Mouse (Mus musculus) adrenal gland, postnatal 0 days (tissue): ENCODE results near the gene Rpl3l. TPM values are rescaled to one million over a fixed set of nuclear protein-coding genes. Genes with fewer than 3 reads are reported as not detected.

Source experiments
- polyA plus RNA-seq: library from polyadenylated mRNA; unstranded; fragments of >200 nt; fragmentation: Nextera tagmentation; extraction: Ambion mirVana; gene quantifications from 2 replicates; pipeline ENCODE4 v1.2.1, GENCODE M21; 2015

Rpl3l gene
- 0.46 and 0.58 TPM in 2 replicates for polyA plus RNA-seq

DNA sequence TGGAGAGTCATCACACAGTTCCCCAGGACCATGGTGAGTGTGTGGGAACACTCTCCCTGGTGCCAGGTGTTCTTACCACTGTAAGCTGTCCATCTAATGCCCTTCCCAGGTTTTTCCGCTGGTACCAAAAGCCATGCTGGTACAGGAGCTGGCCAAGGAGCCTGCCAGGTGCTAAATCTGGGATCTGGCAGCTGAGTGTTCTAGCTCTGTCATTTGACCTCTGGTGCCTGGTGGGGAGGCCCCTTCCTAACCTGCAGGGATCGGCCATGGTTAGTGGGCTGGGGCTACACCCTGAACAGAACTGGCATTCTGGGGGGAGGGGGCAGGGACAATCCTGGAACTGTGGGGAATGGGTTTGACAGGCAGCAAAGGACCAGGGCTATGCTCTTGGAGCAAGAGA lies at the start of gene Rpl3l:
Gene Rpl3l (plus strand): TSS at position 203 of the 400 bp plus-strand sequence.

DNA sequence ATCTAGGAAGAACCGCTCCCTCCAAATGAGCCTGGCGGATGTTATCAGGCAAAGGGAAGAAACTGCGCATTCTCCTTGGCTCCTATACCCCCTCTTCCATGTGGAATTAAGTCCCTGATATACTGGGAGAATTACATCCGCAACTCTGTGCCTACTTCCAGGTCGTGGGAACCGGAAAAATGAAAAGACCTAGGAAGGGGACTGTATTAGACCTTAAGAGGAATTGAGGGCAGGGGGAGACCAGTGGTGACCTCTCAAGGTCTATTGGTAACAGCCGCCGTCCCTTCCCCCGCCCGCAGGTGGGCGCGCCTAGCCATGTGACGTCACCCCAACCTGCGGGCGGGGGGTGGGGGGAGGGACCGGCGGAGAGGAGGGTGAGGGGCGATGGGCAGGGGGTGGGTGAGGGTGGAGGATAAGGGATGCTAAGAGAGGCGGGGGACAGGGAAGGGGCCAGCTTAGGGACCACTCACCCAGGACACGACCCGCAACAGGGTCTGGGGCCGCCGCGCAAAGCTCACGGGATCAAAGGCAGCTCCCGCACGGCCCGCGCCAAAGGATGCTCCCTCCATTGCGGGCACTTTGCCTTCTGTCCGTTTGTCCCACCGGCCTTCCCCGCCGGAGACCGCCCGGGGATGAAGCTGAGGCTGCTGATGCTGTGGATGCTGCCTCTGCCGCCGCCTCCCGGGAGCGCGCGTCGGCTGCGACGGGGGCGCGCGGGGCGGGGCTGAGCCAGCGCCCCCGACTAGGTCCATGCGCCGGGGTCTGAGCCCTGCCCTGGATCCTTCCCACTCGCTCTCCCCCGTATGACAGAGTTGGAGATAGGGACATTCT lies 38.2 kb upstream of the Rpl3l start, which contains the start of gene Syngr3:
Gene Syngr3 (minus strand): TSS at position 705 of the 831 bp plus-strand sequence.

DNA sequence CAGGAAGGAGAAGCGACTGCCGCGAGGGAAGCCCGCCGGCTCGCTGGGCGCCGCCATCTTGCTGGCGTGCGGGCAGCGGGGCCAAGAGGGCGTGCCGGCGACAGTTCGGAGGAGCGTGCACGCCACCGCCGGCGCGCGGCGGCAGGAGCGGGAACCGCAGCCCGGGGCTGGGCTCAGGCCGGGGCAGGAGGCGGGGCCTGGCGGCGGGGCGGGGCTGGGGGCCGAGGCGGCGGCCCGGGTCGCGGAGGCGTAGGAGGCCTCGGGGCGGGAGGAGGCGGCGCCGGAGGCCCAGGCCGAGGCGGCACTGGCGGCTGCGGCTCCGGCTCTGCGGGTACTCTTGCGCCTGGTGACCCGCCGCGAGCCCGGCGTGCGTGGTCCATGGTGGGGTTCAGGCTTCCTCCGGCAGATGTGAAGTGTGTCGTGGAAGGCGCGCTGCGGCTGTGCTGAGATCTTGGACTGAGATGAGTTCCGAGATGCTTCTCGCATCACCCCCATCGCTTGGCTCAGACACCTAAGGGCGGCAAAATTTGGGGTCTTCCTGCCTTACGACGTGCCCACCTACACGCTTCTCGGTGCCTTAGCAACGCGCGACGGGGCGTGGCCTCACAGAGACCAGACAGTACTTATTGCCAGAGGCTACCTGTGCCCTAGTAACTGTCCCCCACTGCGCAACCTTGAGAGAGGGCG lies 31.5 kb upstream of the Rpl3l start, which contains the start of the genes Gfer and Noxo1:
Gene Gfer (minus strand): TSS at position 146 of the 687 bp plus-strand sequence.
Gene Noxo1 (plus strand): TSS at position 224 of the 687 bp plus-strand sequence.

DNA sequence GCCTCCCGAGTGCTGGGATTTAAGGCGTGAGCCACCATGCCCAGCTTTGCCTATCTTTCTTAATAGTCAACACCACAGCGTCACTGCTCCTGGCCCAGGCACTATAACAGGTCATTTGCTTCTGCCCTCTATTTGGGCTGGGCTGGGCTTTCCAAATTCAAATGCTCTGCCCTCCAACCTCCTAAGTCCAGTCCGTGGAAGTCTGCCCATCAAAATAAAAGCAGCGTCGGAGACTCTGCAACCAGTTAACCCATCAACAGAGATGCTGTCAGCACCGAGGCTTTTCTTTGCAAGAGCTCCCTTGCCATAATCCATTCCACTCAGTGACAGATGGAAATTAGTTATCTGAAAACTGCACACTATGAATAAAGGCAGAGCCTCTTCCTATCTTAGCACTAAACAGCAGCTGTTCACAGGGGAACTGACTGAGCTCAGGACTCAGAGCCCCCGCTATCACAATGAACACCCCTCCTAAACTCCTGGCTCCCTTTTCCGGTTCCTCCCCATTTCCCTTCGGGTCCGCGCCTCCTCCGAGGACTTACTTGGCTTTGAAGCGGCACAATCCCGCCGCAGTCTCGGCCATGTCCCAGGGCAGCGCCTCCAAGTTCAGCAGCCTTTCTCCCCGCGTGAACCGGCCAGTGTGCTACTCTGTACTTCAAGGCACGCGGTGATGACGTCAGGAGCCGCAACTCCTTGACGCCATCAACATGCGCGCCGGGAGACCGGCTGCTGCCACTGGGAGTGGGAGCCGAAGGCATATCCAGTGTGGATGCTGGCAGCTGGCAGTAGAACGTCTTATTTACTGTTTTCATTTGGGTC lies 20.4 kb upstream of the Rpl3l start, which contains the start of gene Tbl3:
Gene Tbl3 (minus strand): TSS at position 679 of the 819 bp plus-strand sequence.

DNA sequence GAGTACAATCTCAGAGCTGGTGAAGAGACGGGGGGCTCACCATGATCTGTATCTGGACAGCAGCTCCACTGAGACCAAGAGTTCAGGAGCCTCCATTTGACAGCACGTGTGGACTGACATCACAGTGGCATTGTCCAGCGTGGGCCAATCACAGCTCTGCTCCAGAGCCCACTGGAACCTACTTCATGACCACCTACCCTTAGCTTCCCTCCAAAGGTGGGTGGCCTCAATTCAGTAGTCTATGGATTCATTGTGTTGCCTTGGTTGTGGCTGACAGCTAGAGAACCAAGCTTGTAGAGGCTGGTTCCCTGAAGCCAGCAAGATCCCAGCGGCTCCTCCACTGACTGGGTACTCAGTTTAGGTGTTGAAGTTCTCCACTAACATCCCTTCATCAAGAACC lies 9.7 kb upstream of the Rpl3l start, which contains the start of the genes Rnf151 and Rps2:
Gene Rnf151 (minus strand): TSS at position 121 of the 400 bp plus-strand sequence.
Gene Rps2 (plus strand): TSS at position 174 of the 400 bp plus-strand sequence.

DNA sequence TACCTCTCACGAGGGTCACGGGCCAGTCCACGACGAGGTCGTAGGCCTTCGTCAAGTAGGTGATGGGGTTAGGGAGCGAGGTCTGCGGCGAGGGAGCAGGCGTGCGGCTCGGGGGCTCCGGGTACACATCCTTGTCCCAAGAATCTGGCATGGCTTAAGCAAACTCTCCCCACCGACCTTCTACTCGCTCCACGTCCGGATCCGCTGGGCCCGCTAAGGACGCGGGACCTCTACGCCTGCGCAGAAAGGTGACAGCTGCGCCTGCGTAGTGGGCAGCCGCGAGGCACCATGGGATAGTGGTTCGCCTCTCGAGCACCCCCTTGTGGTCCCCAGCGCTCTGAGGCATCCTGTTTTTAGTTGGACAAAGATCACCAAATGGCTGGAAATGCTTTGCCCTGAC lies 3.4 kb upstream of the Rpl3l start, which contains the start of gene Ndufb10:
Gene Ndufb10 (minus strand): TSS at position 295 of the 400 bp plus-strand sequence.

DNA sequence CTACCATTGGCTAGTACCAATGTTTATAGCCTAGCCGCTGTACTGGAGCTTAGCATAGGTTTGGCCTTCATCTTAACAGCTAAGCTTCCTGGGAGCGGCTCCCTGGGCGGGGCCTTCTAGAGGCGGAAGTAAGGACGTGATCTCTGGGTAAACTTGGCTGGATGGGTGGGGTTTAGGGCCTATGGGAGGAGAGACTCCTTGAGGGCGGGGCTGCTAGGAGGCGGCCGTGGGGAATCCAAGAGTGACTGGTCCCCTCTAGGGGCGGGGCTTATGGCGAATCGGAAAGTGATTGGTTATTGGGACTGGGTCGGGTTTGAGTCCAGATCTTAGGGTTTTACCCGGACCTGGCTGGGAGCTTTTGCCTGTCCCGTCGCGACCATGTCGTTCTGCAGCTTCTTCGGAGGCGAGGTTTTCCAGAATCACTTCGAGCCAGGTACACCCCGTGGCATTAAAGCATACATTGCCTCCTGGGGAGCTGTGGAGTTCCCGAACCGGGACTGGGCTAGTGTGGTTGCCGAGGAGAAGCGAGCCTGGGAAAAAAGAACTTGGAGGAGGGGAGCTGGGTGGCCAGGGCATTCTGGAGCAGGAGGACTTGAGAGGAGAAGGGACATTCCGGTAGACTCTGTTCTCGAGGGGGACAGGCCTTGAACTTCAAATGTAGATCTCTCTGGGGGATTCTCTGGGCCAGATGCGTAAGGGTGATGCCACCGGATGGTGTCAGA lies 8.9 kb downstream of the Rpl3l start, which contains the start of gene Msrb1:
Gene Msrb1 (plus strand): TSS at position 313 of the 722 bp plus-strand sequence.

DNA sequence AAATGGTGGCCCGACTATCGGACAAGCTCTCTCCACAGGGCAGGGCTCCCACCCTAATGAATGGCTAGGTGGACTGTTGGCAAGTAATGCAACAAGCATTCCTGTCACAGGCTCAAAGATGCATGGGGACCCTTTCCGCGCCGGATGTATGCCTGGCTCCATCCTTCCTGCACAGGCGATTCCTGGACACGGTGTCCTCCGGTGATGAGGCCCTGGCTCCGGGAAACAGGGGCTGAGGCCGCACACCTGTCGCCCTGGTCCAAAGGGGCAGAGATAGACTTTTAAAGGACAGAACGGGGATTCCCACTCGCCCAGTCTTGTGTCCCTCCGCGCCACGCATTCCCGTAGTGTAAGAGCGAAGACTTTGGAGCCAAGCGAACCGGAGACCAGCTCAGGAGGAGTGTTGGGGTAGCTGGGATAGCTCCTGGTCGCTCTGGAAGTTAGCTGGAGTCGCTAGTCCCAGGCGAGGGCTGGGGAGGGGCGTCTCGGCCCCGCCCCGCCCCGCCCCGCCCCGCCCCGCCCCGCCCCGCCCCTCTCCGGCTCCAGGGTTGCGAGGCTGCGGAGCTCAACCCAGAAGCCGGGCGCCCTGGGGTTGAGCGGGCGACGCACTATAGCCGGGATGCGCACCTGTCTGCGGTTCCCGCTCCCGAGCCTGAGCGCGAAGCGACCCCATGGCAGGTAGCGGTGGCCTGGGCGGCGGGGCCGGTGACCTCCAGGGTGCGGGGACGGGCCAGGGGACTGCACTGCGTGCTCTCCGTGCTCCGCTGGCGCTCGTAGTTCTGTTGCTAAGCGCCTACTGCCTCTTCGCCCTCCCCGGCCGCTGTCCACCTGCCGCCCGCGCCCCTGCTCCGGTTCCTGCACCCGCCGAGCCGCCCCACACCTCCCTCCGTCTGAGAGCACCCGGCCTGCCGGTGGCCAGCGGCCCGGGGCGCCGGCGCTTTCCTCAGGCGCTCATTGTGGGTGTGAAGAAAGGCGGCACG lies 25.1 kb downstream of the Rpl3l start, which contains the start of gene Hs3st6:
Gene Hs3st6 (plus strand): TSS at position 574 of the 980 bp plus-strand sequence.

Other genes with a start within 250 kb of the Rpl3l start
- 9.9 and 17.7 TPM in 2 replicates for gene Mlst8, start 248.7 kb upstream of the Rpl3l start, polyA plus RNA-seq
- gene Caskin1, start 239.2 kb upstream of the Rpl3l start, polyA plus RNA-seq = 7.2 and 10.6 TPM in 2 replicates
- 37.0 and 46.7 TPM in 2 replicates for gene Traf7, start 199.9 kb upstream of the Rpl3l start, polyA plus RNA-seq
- gene Rab26, start 193.6 kb upstream of the Rpl3l start, polyA plus RNA-seq = 1.3 and 1.8 TPM in 2 replicates
- 16.5 and 20.0 TPM in 2 replicates for gene Pkd1, start 178.0 kb upstream of the Rpl3l start, polyA plus RNA-seq
- 20.9 and 23.8 TPM in 2 replicates for gene Tsc2, start 95.2 kb upstream of the Rpl3l start, polyA plus RNA-seq
- 13.6 and 14.1 TPM in 2 replicates for gene Nthl1, start 95.1 kb upstream of the Rpl3l start, polyA plus RNA-seq
- gene Slc9a3r2, start 77.5 kb upstream of the Rpl3l start, polyA plus RNA-seq = 61.7 and 66.2 TPM in 2 replicates
- not detected in 2 replicates for gene Npw, start 69.4 kb upstream of the Rpl3l start, polyA plus RNA-seq
- gene Zfp598, start 58.1 kb upstream of the Rpl3l start, polyA plus RNA-seq = 11.8 and 14.9 TPM in 2 replicates
- 14.5 and 51.8 TPM in 2 replicates for gene Syngr3, start 37.9 kb upstream of the Rpl3l start, polyA plus RNA-seq
- gene Gfer, start 31.7 kb upstream of the Rpl3l start, polyA plus RNA-seq = 36.3 and 36.6 TPM in 2 replicates
- gene Noxo1, start 31.6 kb upstream of the Rpl3l start, polyA plus RNA-seq = 1.6 and 2.0 TPM in 2 replicates
- gene Tbl3, start 20.2 kb upstream of the Rpl3l start, polyA plus RNA-seq = 21.3 and 34.2 TPM in 2 replicates
- gene Rnf151, start 9.8 kb upstream of the Rpl3l start, polyA plus RNA-seq = not detected in 2 replicates
- gene Rps2, start 9.7 kb upstream of the Rpl3l start, polyA plus RNA-seq = 872 and 948 TPM in 2 replicates
- gene Ndufb10, start 3.3 kb upstream of the Rpl3l start, polyA plus RNA-seq = 222 and 254 TPM in 2 replicates
- 47.7 and 55.8 TPM in 2 replicates for gene Msrb1, start 8.8 kb downstream of the Rpl3l start, polyA plus RNA-seq
- gene Hs3st6, start 25.2 kb downstream of the Rpl3l start, polyA plus RNA-seq = 4.2 and 12.5 TPM in 2 replicates
- 1.0 and 1.3 TPM in 2 replicates for gene Meiob, start 76.5 kb downstream of the Rpl3l start, polyA plus RNA-seq
- gene Hagh, start 112.3 kb downstream of the Rpl3l start, polyA plus RNA-seq = 56.0 and 73.6 TPM in 2 replicates
- gene Fahd1, start 122.5 kb downstream of the Rpl3l start, polyA plus RNA-seq = 19.9 and 26.7 TPM in 2 replicates
- gene Igfals, start 138.2 kb downstream of the Rpl3l start, polyA plus RNA-seq = 0.32 and 0.88 TPM in 2 replicates
- 47.2 and 66.1 TPM in 2 replicates for gene Nubp2, start 158.5 kb downstream of the Rpl3l start, polyA plus RNA-seq
- gene Spsb3, start 158.8 kb downstream of the Rpl3l start, polyA plus RNA-seq = 35.1 and 41.0 TPM in 2 replicates
- gene Eme2, start 167.3 kb downstream of the Rpl3l start, polyA plus RNA-seq = 23.7 and 39.5 TPM in 2 replicates
- 124 and 213 TPM in 2 replicates for gene Mrps34, start 167.3 kb downstream of the Rpl3l start, polyA plus RNA-seq
- gene Nme3, start 168.7 kb downstream of the Rpl3l start, polyA plus RNA-seq = 122 and 135 TPM in 2 replicates
- gene Mapk8ip3, start 209.2 kb downstream of the Rpl3l start, polyA plus RNA-seq = 22.8 and 25.6 TPM in 2 replicates
- gene Jpt2, start 232.9 kb downstream of the Rpl3l start, polyA plus RNA-seq = 40.1 and 42.0 TPM in 2 replicates